Mouse (Mus musculus) urinary bladder, postnatal 25 days (tissue): ENCODE data around the gene Psd.

ENCODE experiments used
- DNase-seq: peaks from one replicate; pipeline ENCODE4 v3.0.0; 2022; ENCODE audit warnings: low spot score

The Psd gene

DNA sequence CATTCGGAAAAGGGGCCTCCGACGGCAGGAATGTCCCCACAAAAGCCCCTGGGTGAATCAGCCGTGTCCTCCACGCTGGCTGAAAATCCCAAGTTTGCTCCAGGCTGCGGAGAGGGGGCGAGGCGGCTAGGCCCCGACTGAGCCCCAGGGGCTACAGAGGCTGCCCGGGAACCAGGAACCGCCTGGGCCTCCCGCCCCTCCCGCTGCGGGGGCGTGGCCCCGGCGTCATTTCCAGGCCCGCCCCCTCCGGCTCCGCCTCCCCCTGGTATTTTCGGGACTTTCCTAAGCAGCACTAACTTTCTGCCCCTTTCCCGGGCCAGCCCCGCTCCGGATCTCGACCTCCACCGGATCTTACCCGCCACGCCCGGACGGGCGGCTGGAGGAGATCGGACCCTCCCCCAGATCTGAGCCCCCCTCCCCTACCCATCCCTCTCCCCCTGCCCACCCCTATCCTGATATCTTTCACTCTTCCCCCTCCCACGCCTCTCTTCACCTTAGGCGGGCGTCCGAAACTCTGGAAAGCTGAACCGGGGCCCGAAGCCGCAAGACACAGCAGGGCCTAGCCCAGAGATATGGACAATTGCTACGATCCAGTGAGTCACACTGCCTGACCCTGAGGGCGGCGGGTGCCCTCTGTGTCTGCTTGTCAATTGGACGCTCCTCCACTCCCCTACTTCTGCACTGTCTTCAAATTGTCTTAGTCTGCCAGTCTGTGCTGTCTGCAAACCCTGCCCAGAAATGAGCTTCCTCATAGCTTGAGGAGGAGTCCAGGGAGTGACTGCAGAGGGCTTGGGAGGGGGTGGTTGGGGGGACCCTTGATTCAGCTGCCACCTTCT is 21.3 kb downstream of the Psd start:
- DNase-seq = peak; percentile 90

DNA sequence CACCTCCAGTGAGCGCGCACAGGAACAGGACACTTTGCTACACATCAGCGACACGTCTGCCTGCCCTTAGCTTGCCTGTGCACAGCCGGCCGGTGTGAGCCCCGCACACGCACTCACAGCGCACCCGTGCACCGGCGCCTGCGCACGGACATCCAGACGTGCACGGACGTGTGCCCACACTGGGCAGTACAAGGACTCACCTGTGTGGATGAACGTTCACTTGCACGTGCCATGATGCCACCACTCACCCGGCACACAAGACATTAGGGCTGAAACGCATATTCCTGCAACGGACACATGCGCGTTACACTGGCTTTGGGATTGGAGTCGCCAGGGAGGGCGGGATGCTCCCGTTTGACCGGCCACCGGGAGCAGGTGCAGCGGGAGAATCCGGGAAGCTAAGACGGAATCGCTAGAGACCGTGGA is 22.0 kb downstream of the Psd start:
- no peak for DNase-seq

DNA sequence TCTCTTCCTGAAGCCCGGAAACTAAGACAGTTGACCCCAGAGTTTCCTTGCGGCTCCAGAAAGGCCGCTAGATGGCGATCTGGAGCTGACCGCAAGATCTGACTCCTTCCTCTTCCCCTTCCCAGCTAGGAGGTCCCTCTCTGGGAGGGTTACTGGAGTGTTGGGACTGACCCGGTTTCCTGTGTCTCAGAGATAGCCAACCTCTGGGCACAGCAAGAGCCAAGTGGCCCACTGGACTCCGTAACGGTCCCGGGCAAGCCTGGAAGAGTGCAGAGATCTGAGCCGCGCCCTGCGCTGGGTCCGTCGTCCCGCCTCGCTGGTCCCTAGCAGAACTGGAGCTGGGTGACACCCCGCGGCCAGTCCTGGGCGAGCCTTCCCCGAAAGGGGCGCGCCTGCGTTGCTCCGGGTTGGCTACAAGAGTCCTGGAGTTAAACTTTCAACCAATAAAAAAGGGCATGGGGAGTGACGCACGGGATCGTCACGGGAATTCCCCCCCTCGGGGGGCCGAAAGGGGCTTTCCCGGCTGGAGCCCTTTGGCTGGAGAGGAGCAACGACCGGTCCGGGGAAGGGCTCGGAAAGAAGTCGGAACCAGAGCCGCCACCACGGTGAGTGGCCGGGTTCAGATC is 22.6 kb downstream of the Psd start, which contains the start of gene Nfkb2:
Gene Nfkb2, plus strand, starts transcription at position 105 of the 626 bp plus-strand sequence.
- peak; percentile 87 for DNase-seq

DNA sequence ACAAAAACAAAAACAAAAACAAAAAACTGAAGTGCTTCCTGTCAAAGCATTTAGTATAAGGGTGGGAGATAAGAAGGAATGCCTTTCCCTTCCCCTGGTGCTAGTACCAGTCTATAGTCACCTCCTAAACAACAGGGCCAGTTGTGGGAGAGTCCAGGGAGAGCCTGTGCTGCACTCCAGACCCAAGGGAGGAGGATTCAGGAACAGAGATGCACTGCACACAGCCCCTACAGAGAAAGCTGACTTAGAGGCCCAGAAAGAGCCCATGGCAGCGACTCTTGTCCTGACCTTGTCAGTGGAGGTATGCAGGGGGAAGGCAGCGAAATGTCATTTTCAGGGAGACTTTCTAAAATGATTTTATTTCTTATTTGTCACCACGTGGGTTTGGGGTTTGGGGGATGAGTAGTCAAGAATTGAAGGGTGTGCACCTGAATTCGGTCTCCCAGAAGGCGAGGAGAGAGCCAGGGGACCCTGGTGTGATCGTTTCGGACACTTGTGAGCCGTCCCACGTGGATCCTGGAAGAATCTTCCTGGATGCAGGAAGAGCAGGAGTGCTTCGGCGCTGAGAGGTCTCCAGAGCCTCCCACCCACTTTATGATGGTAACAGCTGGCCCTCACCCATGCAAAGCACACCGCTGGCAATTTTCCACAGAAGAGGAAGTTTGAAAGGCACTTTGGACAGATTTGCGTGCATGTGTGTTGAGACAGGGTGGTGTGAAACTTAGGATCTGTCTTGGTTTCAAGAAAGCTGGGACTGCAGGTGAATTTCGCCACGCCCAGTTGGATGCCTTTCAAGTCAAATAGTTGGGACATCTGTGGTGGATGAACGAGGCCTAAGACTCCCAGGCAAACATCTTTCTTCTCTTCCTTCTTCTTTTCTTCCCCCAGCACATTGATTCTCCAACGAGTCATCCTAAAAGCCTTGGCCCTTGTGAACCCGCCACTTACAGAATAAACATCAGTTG is 23.4 kb downstream of the Psd start:
- DNase-seq = no peak

DNA sequence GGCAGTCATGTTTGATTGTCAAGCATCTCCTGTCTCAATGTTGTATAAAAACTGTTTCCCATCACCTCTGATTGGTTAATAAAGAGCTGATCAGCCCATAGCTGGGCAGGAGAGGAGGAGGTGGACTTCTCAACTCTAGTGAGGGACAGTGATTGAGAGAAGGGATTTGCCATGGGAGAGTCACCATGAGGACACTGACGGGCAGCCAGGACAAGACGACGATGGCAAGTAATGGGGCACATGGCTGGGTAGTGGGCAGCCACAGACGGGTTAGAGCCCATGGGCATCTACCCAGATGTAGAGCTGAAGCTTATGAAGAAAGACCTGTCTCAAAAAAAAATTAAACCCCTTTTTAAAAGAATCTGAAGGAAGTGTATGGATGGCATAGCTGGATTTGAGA is 24.4 kb downstream of the Psd start:
- no peak for DNase-seq

DNA sequence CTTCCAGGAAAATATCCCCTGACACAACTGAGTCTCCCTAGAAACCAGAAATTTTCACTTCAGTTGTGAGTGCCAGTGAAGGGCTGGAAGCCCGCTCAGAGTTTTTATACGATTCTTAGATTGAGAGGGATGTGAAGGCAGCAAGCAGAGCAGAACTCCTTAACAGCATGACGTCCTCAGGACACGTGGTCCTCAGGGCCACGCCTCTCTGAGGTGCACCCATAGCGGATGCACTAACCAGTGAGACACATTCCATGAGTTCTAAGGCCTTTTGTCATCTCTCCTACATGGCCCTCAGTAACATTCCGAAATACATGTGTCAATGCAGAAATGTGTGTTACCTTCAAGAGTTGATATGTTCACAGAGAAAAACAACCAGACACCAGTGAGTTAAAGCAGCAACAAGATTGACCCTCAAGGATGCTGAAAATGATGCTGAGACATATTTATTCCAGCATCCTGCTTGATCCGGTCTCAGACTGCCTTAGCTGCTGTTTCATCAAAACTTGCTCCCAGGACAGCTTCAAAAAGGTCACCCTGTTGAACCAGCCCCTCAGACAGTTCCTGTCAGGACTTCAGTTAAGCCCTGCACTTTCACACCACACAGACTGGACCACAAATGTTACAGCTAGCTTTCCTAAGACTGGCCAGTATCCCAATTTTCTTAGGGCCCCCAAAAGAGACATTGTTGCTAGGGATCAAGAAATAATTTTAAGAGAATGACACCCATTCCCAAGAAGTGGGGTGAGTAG is 26.5 kb downstream of the Psd start:
- DNase-seq = no peak

DNA sequence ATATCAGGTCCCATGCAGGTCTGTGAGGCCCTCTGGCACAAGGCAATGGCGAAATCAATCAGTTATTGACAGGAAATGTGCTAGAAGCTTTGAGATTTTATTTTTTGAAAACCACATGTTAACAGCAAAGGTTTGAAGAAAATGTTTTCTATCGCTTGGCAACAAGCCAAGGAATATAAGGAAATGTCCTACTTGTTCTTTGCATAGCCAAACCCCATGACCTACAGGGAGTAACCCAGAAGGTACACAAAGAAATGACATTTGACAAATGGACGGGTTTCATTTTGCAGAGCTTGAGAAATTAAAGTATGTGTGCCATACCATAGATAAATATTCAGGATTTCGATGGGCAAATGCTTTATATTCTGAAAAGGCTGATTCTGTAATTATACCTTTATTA is 30.0 kb downstream of the Psd start:
- DNase-seq = no peak

DNA sequence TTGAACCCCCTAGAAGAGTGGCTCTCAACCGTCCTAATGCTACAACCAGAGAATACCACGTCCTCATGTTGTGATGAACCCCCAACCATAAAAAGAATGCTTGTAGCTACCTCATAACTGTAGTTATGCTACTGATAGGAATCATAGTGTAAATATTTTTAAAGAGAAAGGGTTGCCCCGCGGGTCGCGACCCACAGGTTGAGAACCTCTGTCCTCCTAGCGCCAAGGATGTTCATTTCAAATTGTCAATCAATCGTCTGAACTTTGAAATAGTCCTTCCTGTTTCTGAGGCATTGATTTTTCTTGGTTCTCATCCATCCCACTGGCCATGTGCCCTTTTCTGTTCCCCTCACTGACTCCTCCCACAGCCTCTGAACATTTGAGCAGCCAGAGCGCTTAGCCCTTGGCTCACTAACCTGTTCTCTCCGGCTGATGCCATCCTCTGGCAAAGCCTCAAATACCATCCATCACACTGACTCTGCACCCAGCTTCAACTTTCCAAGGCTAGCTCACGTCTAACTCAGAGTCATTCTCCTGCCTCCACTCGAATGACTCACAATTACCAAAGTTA is 36.3 kb downstream of the Psd start:
- DNase-seq = no peak

DNA sequence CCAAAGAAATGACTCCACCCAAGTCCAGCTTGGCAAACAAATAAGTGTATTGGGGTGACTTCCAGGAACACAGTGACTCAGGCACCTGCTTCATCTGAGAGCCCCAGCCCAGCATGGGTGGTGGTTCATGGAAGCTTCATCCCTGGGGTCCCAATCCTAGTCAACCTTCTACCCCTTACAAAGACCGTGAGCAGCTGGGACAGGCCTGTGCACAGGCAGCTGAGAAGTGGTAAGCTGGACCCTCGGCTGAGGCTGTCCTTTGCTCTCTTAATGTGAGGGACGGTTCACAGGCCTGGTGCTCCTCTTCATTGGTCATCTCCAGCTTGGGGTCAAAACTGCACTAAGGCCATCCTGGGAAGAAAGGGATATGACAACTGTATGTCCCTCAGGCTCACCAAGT is 39.4 kb downstream of the Psd start:
- DNase-seq = no peak

DNA sequence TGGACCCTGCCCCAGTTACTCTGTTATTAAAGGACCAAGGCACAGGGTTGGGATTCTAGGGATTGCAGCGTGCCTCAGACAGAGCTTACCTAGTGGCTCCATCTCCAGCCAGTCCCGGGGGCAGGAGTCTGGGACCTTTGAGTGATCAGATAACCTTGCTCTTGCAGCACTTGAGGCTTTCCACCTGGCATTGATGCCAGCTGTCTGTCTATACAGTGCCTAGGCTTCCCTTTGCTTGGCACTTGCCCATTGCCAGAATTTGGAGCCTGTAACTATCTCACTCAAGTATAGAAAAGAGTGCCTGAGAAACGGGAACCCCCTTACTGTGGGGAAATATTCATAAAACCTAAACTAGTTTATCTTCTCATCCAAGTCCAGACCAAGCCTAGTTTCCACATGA is 40.0 kb downstream of the Psd start:
- DNase-seq = no peak

DNA sequence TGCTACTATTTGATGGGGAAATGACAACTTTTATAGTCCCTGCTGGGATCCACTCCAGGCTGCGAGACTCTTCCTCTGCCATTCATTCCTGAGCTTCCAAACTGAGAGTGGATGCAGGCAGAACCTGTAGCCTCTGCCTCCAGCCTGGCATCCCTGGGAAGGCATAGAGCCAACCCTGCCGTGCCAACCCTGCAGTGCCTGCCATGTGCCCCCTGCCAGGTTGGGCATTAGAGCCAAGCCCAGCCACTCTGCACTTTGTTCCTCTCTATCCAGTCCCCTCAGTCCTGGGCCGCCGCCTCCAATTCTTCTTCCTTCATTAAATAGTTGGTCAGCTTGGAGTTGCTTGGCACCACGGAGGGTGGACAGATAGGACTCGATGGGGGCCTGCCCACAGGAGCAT is 40.9 kb downstream of the Psd start:
- no peak for DNase-seq

DNA sequence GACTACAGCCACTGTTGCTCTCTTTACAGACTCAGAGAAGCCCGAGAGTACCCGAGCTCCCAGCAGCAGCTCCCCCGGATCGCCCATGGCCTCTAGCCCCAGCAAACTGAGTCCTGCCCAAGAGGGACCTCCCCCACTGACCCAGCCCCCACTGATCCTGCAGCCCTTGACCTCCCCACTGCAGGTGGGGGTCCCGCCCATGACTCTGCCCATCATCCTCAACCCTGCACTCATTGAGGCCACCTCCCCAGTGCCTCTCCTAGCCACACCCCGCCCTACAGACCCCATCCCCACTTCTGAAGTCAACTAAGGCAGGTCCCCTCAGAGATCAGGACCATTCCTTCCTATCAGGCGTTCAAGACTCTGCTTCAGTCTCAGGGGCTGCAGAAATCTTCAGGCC is 41.3 kb downstream of the Psd start:
- no peak for DNase-seq

DNA sequence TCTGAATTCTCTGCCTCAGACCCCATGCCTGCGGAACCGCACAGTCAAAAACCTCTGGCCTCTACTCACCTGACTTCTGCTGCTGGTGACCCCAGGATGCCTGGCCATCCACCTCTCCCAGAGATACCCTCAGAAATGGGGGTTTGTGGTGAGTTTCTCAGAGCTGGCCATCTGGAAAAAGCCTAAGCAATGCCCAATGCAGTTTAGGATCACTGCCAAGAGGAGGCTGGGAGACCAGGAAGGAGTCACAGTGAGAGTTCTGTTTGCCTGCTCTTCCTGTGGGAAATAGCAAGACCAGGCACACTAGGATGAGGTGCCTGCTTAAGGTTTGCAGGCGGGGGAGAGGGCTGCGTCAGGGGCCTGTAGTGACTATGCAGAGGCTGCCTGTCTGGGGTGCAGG is 42.3 kb downstream of the Psd start:
- DNase-seq = no peak

DNA sequence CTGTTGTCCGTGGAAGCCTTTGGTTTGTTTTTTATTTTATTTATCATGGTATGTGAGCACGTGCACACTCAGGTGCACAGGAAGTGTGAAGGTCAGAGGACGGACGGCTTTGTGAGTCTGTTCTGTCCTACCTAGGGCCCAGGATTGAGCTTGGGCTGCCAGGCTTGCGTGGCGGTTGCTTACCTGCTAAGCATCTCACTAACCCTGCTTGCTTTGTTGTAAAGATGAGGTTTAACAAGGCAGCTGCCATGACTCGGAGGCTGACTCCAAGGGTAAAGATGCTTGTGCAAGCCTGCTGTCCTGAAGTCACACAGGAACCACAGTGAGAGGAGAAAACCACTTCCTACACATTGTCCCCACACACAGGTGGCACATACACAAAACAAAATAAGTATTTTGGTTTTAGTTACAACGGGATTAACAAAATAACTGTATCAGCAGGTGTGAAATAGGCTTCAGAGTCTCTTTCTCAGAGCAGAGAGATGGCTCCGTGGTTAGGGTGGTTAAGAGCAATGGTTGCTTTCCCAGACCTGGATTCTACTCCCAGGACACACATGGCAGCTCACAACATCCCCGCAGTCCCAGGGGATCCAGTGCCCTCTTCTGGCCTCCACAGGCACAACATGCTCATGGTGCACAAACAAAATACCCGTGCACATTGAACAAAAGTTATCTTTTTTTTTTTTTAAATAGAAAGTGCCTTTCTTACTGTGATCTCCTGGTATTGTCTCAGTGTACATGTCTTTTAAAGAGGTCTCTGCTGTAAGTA is 44.7 kb downstream of the Psd start:
- DNase-seq = no peak

DNA sequence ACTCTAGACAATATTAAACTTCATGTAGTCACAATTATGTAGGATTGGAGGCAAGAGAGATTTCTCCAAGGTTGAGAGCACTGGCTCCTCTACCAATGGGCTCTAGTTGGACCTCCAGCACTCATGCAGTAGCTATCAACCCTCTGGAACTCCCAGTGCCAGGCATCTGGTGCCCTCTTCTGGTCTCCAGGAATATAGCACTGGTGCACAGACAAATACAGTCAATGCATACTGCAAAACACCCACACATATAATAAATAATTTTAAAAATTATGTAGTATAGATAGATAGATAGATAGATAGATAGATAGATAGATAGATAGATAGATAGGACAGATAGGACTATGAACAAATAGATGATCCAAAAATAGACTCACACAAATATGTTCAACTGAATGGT is 51.6 kb downstream of the Psd start:
- DNase-seq = no peak

DNA sequence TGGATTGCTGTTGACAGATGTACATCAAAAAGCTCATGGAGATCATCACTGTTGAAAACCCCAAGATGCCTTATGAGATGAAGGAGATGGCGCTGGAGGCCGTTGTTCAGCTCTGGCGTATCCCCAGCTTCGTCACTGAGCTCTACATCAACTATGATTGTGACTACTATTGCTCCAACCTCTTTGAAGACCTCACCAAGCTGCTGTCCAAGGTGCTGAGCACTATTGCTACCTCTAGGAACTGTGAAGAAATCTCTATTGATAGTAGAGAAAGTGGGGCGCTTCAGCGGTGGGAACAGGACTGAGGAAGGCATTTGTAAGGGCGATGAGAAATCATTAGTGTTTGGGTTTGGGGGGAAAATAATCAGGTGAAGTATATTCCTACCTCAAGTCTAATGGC is 62.2 kb downstream of the Psd start:
- DNase-seq = no peak
